Mouse (Mus musculus): Measurements from ENCODE around the gene Maml2.

GRCm38 (mm10) chr9:13626480-13626879 lies 328.7 kb downstream of the Maml2 start:
- TF ChIP-seq POLR2A (IDR thresholded peaks at IDR 0.05; ENCODE audit: insufficient read length, low read depth): no peak
- TF ChIP-seq MAX (IDR thresholded peaks at IDR 0.05; ENCODE audit: low read depth): no peak
- no peak for TF ChIP-seq TCF3 (IDR thresholded peaks at IDR 0.05; ENCODE audit: insufficient read length, low read depth)
- TF ChIP-seq USF1 (IDR thresholded peaks at IDR 0.05; ENCODE audit: low read depth): no peak
- TF ChIP-seq E2F4 (IDR thresholded peaks at IDR 0.05; ENCODE audit: insufficient read depth): no peak
- TF ChIP-seq TCF12 (IDR thresholded peaks at IDR 0.05; ENCODE audit: insufficient read depth, poor library complexity, severe bottlenecking): no peak
- TF ChIP-seq CEBPB (IDR thresholded peaks at IDR 0.05; ENCODE audit: insufficient read depth, poor library complexity, severe bottlenecking): no peak
- no peak for TF ChIP-seq MYOG (IDR thresholded peaks at IDR 0.05; ENCODE audit: control insufficient read depth in 1 of 3, insufficient read depth in 1 of 3, insufficient read length in 2 of 3, low read depth in 2 of 3)
- TF ChIP-seq SRF (IDR thresholded peaks at IDR 0.05; ENCODE audit: control insufficient read depth, insufficient read length, low read depth): no peak
- TF ChIP-seq MYOD1 (IDR thresholded peaks at IDR 0.05; ENCODE audit: control insufficient read depth in 1 of 3, insufficient read length in 2 of 3, low read depth in 2 of 3): no peak
- no peak for TF ChIP-seq REST (IDR thresholded peaks at IDR 0.05; ENCODE audit: insufficient read depth, insufficient read length)
- no peak for TF ChIP-seq POLR2AphosphoS2 (IDR thresholded peaks at IDR 0.05; ENCODE audit: insufficient read length, low read depth)
